Mouse (Mus musculus): ENCODE results near the gene Gm10031. TPM values are rescaled to one million over a fixed set of nuclear protein-coding genes. Genes with fewer than 3 reads are reported as not detected.

The Gm10031 gene
- polyA plus RNA-seq, 1 experiment from 2014 or later: 0.29 TPM

GRCm38 (mm10) chr1:156491226-156491796 lies 32.5 kb upstream of the Gm10031 start:
- no peak for DNase-seq
- WGBS (ENCODE audit: insufficient replicate concordance): 47% methylated on average over 4 of the region's 4 CpGs
- Histone ChIP-seq H3K36me3 (replicated peaks; ENCODE audit: insufficient read depth, low read length) (no peaks in the 10 kb centered on the region), H3K9ac (replicated peaks) (no peak overlapping the region), H3K4me1 (ENCODE audit: insufficient read depth) (no peaks in the 10 kb centered on the region), H3K27me3 (ENCODE audit: insufficient read depth, low read length) (no peaks in the 10 kb centered on the region), H3K4me3 (ENCODE audit: low read depth, low read length) (no peak overlapping the region), H3K4me2 (ENCODE audit: low read depth, low read length) (no peak overlapping the region), H3K9me3 (ENCODE audit: low read length) (no peaks in the 10 kb centered on the region), H3K27ac (ENCODE audit: low read depth) (no peak overlapping the region)
- TF ChIP-seq EP300 (IDR thresholded peaks at IDR 0.05; ENCODE audit: low read depth) (no peak), CTCF (IDR thresholded peaks at IDR 0.05; ENCODE audit: low read depth) (no peak)
- no peak for ATAC-seq

- Histone ChIP-seq H3K4me2 (ENCODE audit: low read depth, low read length) (no peak overlapping the region), H3K4me3 (ENCODE audit: low read depth, low read length) (no peak overlapping the region), H3K27me3 (ENCODE audit: insufficient read depth, low read length) (no peaks in the 10 kb centered on the region), H3K9ac (replicated peaks) (no peak overlapping the region), H3K36me3 (replicated peaks; ENCODE audit: insufficient read depth, low read length) (no peaks in the 10 kb centered on the region), H3K4me1 (ENCODE audit: insufficient read depth) (no peaks in the 10 kb centered on the region), H3K9me3 (ENCODE audit: low read length) (no peaks in the 10 kb centered on the region), H3K27ac (ENCODE audit: low read depth) (no peak overlapping the region)
- DNase-seq: no peak
- no peak for ATAC-seq
- TF ChIP-seq CTCF (IDR thresholded peaks at IDR 0.05; ENCODE audit: low read depth) (no peak), EP300 (IDR thresholded peaks at IDR 0.05; ENCODE audit: low read depth) (no peak)
- 82% methylated on average over 8 of the region's 8 CpGs for WGBS (ENCODE audit: insufficient replicate concordance)
Observed at GRCm38 (mm10) chr1:156495025-156495424, 28.8 kb upstream of the Gm10031 start.

GRCm38 (mm10) chr1:156496910-156497309 lies 26.9 kb upstream of the Gm10031 start:
- Histone ChIP-seq H3K27ac (ENCODE audit: low read depth) (no peak overlapping the region), H3K9me3 (ENCODE audit: low read length) (no peaks in the 10 kb centered on the region), H3K27me3 (ENCODE audit: insufficient read depth, low read length) (no peaks in the 10 kb centered on the region), H3K36me3 (replicated peaks; ENCODE audit: insufficient read depth, low read length) (no peaks in the 10 kb centered on the region), H3K4me3 (ENCODE audit: low read depth, low read length) (no peak overlapping the region), H3K4me1 (ENCODE audit: insufficient read depth) (no peaks in the 10 kb centered on the region), H3K9ac (replicated peaks) (no peak overlapping the region), H3K4me2 (ENCODE audit: low read depth, low read length) (no peak overlapping the region)
- TF ChIP-seq EP300 (IDR thresholded peaks at IDR 0.05; ENCODE audit: low read depth): no peak
- TF ChIP-seq CTCF (IDR thresholded peaks at IDR 0.05; ENCODE audit: low read depth): no peak
- ATAC-seq (no peak), DNase-seq (no peak)
- 56% methylated on average over 5 of the region's 5 CpGs for WGBS (ENCODE audit: insufficient replicate concordance)

GRCm38 (mm10) chr1:156504945-156505523 lies 18.8 kb upstream of the Gm10031 start:
- TF ChIP-seq CTCF (IDR thresholded peaks at IDR 0.05; ENCODE audit: low read depth): peak; percentile 43
- no peak for TF ChIP-seq EP300 (IDR thresholded peaks at IDR 0.05; ENCODE audit: low read depth)
- no peak for ATAC-seq
- 66% methylated on average over 5 of the region's 5 CpGs for WGBS (ENCODE audit: insufficient replicate concordance)

GRCm38 (mm10) chr1:156505901-156506300 lies 17.9 kb upstream of the Gm10031 start:
- no peak for DNase-seq
- Histone ChIP-seq H3K4me3 (ENCODE audit: low read depth, low read length) (no peak overlapping the region), H3K27ac (ENCODE audit: low read depth) (no peak overlapping the region), H3K4me1 (ENCODE audit: insufficient read depth) (no peaks in the 10 kb centered on the region), H3K9ac (replicated peaks) (no peak overlapping the region), H3K4me2 (ENCODE audit: low read depth, low read length) (no peak overlapping the region), H3K9me3 (ENCODE audit: low read length) (no peaks in the 10 kb centered on the region), H3K27me3 (ENCODE audit: insufficient read depth, low read length) (no peaks in the 10 kb centered on the region), H3K36me3 (replicated peaks; ENCODE audit: insufficient read depth, low read length) (no peaks in the 10 kb centered on the region)
- TF ChIP-seq CTCF (IDR thresholded peaks at IDR 0.05; ENCODE audit: low read depth) (no peak), EP300 (IDR thresholded peaks at IDR 0.05; ENCODE audit: low read depth) (no peak)
- ATAC-seq: no peak
- WGBS (ENCODE audit: insufficient replicate concordance): 70% methylated on average over 2 of the region's 2 CpGs

More at GRCm38 (mm10) chr1:156504945-156505523, 18.8 kb upstream of the Gm10031 start:
- no peak for DNase-seq
- Histone ChIP-seq H3K9me3 (ENCODE audit: low read length) (no peaks in the 10 kb centered on the region), H3K27me3 (ENCODE audit: insufficient read depth, low read length) (no peaks in the 10 kb centered on the region), H3K9ac (replicated peaks) (no peak overlapping the region), H3K27ac (ENCODE audit: low read depth) (no peak overlapping the region), H3K4me2 (ENCODE audit: low read depth, low read length) (no peak overlapping the region), H3K36me3 (replicated peaks; ENCODE audit: insufficient read depth, low read length) (no peaks in the 10 kb centered on the region), H3K4me1 (ENCODE audit: insufficient read depth) (no peaks in the 10 kb centered on the region), H3K4me3 (ENCODE audit: low read depth, low read length) (no peak overlapping the region)

GRCm38 (mm10) chr1:156507753-156508152 lies 16.1 kb upstream of the Gm10031 start:
- no peak overlapping the region for H3K9ac ChIP-seq (replicated peaks)
- no peak for ATAC-seq
- no peaks in the 10 kb centered on the region for H3K9me3 ChIP-seq (ENCODE audit: low read length)
- DNase-seq: no peak
- no peaks in the 10 kb centered on the region for H3K4me1 ChIP-seq (ENCODE audit: insufficient read depth)
- no peaks in the 10 kb centered on the region for H3K36me3 ChIP-seq (replicated peaks; ENCODE audit: insufficient read depth, low read length)
- no peak for TF ChIP-seq EP300 (IDR thresholded peaks at IDR 0.05; ENCODE audit: low read depth)
- no peak for TF ChIP-seq CTCF (IDR thresholded peaks at IDR 0.05; ENCODE audit: low read depth)
- no peak overlapping the region for H3K4me3 ChIP-seq (ENCODE audit: low read depth, low read length)
- H3K4me2 ChIP-seq (ENCODE audit: low read depth, low read length): no peak overlapping the region
- 73% methylated on average over 3 of the region's 3 CpGs for WGBS (ENCODE audit: insufficient replicate concordance)
- H3K27ac ChIP-seq (ENCODE audit: low read depth): no peak overlapping the region
- no peaks in the 10 kb centered on the region for H3K27me3 ChIP-seq (ENCODE audit: insufficient read depth, low read length)
